Mouse (Mus musculus): ENCODE data around the gene Gm5134. TPM values are rescaled to one million over a fixed set of nuclear protein-coding genes. Genes with fewer than 3 reads are reported as not detected.

Gene Gm5134
- total RNA-seq (2012; rRNA removed) (0.84 and 1.6 TPM in 2 replicates), total RNA-seq (2014; rRNA removed) (0.40 and 0.45 TPM in 2 replicates), polyA plus RNA-seq (2012; ENCODE audit: insufficient read length, low read depth) (0.34 and 1.0 TPM in 2 replicates)

- Histone ChIP-seq H3K9me3 (replicated peaks; ENCODE audit: low read length) (no peaks in the 10 kb centered on the region), H3K4me1 (ENCODE audit: control insufficient read depth in 1 of 2, insufficient read depth in 2 of 2) (peaks cover 11 to 20% of the 10 kb centered on the region in 2 experiments), H3K4me2 (ENCODE audit: insufficient read depth, low read depth, poor library complexity, severe bottlenecking) (peak within 1 kb of the TSS; percentile 48), H3K4me3 (replicated peaks in 1 of 3; ENCODE audit: low read depth in 2 of 3, low read length in 2 of 3, poor library complexity in 1 of 3) (peak within 1 kb of the TSS in 2 of 3 experiments; percentile 58 to 70), H3K27ac (ENCODE audit: insufficient read depth, low read depth) (peak within 1 kb of the TSS; percentile 14; the same call in 1 of the 2 replicates), H3K79me2 (replicated peaks; ENCODE audit: control insufficient read depth, extremely low read depth, insufficient read depth, poor library complexity, severe bottlenecking) (no peaks in the 10 kb centered on the region), H3K36me3 (replicated peaks in 1 of 2; ENCODE audit: control insufficient read depth in 1 of 2, insufficient read depth in 1 of 2, low read length in 1 of 2) (no peaks in the 10 kb centered on the region), H3K27me3 (replicated peaks) (no peaks in the 10 kb centered on the region), H3K9ac (ENCODE audit: insufficient read depth, low read depth) (peak within 1 kb of the TSS; percentile 85)
- in situ Hi-C loops (cut with MboI; ENCODE audit: low pct_ligation_motif_present, low pct_unique_long_range_greater_than_20kb, low sequenced_read_pairs) = loop anchor here (5.0 to 25.0 kb wide), 3 partner anchors 70 to 367 kb away; partner anchors contain the start of gene Ggt5
- TF ChIP-seq CHD2 (IDR thresholded peaks at IDR 0.05; ENCODE audit: low read length) (no peak), GABPA (IDR thresholded peaks at IDR 0.05; ENCODE audit: insufficient replicate concordance, low read depth, low read length) (no peak), CHD1 (IDR thresholded peaks at IDR 0.05; ENCODE audit: low read depth, low read length) (no peak), MAZ (IDR thresholded peaks at IDR 0.05; ENCODE audit: low read depth, low read length) (0 out of 2 replicates have a peak, but pooled peaks have one; percentile 16), JUND (conservative IDR thresholded peaks at IDR 0.05; ENCODE audit: low read depth, low read length) (no peak), RAD21 (IDR thresholded peaks at IDR 0.05; ENCODE audit: low read depth, low read length) (no peak), MAFK (IDR thresholded peaks at IDR 0.05; ENCODE audit: insufficient replicate concordance, low read length) (no peak), UBTF (IDR thresholded peaks at IDR 0.05; ENCODE audit: low read depth, low read length) (no peak), TCF12 (IDR thresholded peaks at IDR 0.05; ENCODE audit: low read depth, low read length) (peak; percentile 39; the same call in 1 of the 2 replicates), JUN (IDR thresholded peaks at IDR 0.05; ENCODE audit: insufficient read depth, low read depth, low read length) (no peak), PAX5 (IDR thresholded peaks at IDR 0.05; ENCODE audit: low read length) (no peak), POLR2A (IDR thresholded peaks at IDR 0.05; ENCODE audit: low read depth, low read length) (peak; percentile 55; the same call in 1 of the 2 replicates), ELF1 (IDR thresholded peaks at IDR 0.05; ENCODE audit: low read depth, low read length) (peak; percentile 65; the same call in 1 of the 2 replicates), MYC (IDR thresholded peaks at IDR 0.05; ENCODE audit: low read depth, low read length) (no peak), HCFC1 (IDR thresholded peaks at IDR 0.05; ENCODE audit: low read depth, low read length) (peak; percentile 19), BHLHE40 (IDR thresholded peaks at IDR 0.05; ENCODE audit: low read depth, low read length) (no peak), CTCF (conservative IDR thresholded peaks at IDR 0.05 in 1 of 2, IDR thresholded peaks at IDR 0.05 in 1 of 2; ENCODE audit: low read depth in 2 of 2, low read length in 2 of 2) (no peak), MAX (IDR thresholded peaks at IDR 0.05; ENCODE audit: low read length) (no peak)
- dilution Hi-C loops (cut with MboI; ENCODE audit: extremely low pct_ligation_motif_present, extremely low pct_unique_long_range_greater_than_20kb, low sequenced_read_pairs) = no loop called here
- no peak for DNase-seq (ENCODE audit: extremely low read depth)
Observed at GRCm38 (mm10) chr10:75954381-75954811, at the start of gene Gm5134. Gm5134 (plus strand) TSS chr10:75954514.

GRCm38 (mm10) chr10:75906882-75907281 lies 47.4 kb upstream of the Gm5134 start:
- DNase-seq (ENCODE audit: extremely low read depth) = peak; percentile 35
- H3K4me1 ChIP-seq (ENCODE audit: control insufficient read depth in 1 of 2, insufficient read depth in 2 of 2) = peaks cover 0 to 7% of the 10 kb centered on the region in 2 experiments; a peak in 1 of 4 replicates
- in situ Hi-C loops (cut with MboI; ENCODE audit: low pct_ligation_motif_present, low pct_unique_long_range_greater_than_20kb, low sequenced_read_pairs) (no loop called here), dilution Hi-C loops (cut with MboI; ENCODE audit: extremely low pct_ligation_motif_present, extremely low pct_unique_long_range_greater_than_20kb, low sequenced_read_pairs) (no loop called here)
- H3K4me2 ChIP-seq (ENCODE audit: insufficient read depth, low read depth, poor library complexity, severe bottlenecking) = no peak overlapping the region
- H3K79me2 ChIP-seq (replicated peaks; ENCODE audit: control insufficient read depth, extremely low read depth, insufficient read depth, poor library complexity, severe bottlenecking) = no peaks in the 10 kb centered on the region
- H3K9ac ChIP-seq (ENCODE audit: insufficient read depth, low read depth) = no peak overlapping the region
- no peak overlapping the region for H3K4me3 ChIP-seq (replicated peaks in 1 of 3; ENCODE audit: low read depth in 2 of 3, low read length in 2 of 3, poor library complexity in 1 of 3)
- no peak overlapping the region for H3K27ac ChIP-seq (ENCODE audit: insufficient read depth, low read depth)
- no peaks in the 10 kb centered on the region for H3K27me3 ChIP-seq (replicated peaks)
- H3K36me3 ChIP-seq (replicated peaks in 1 of 2; ENCODE audit: control insufficient read depth in 1 of 2, insufficient read depth in 1 of 2, low read length in 1 of 2) = peaks cover 76 to 90% of the 10 kb centered on the region in 2 experiments
- no peaks in the 10 kb centered on the region for H3K9me3 ChIP-seq (replicated peaks; ENCODE audit: low read length)
- TF ChIP-seq JUND (conservative IDR thresholded peaks at IDR 0.05; ENCODE audit: low read depth, low read length) (peak; percentile 63), CTCF (conservative IDR thresholded peaks at IDR 0.05 in 1 of 2, IDR thresholded peaks at IDR 0.05 in 1 of 2; ENCODE audit: low read depth in 2 of 2, low read length in 2 of 2) (no peak), TCF12 (IDR thresholded peaks at IDR 0.05; ENCODE audit: low read depth, low read length) (peak; percentile 38; the same call in 1 of the 2 replicates), ETS1 (conservative IDR thresholded peaks at IDR 0.05; ENCODE audit: low read depth, low read length) (peak; percentile 63), MAX (IDR thresholded peaks at IDR 0.05; ENCODE audit: low read length) (no peak), E2F4 (IDR thresholded peaks at IDR 0.05; ENCODE audit: insufficient replicate concordance, low read depth, low read length) (no peak), BHLHE40 (IDR thresholded peaks at IDR 0.05; ENCODE audit: low read depth, low read length) (no peak), EP300 (IDR thresholded peaks at IDR 0.05; ENCODE audit: low read length) (peak; percentile 37; the same call in 1 of the 2 replicates), JUN (IDR thresholded peaks at IDR 0.05; ENCODE audit: insufficient read depth, low read depth, low read length) (0 out of 2 replicates have a peak, but pooled peaks have one; percentile 37), UBTF (IDR thresholded peaks at IDR 0.05; ENCODE audit: low read depth, low read length) (no peak), IRF4 (IDR thresholded peaks at IDR 0.05; ENCODE audit: low read depth, low read length) (no peak), USF2 (conservative IDR thresholded peaks at IDR 0.05; ENCODE audit: low read depth, low read length) (no peak)

Data from CH12.LX (cell line).